Mouse (Mus musculus) bone marrow, adult 2 months (tissue): ENCODE results near the gene Sema4f.

ENCODE experiments used
- CTCF ChIP-seq: fragments of 200-500 bp; IDR thresholded peaks from 2 replicates; pipeline ENCODE4 v1.5.1; 2011; ENCODE audit warnings: low read length, control low read depth; ENCODE audit not compliant: control insufficient read depth, insufficient read depth
- POLR2A ChIP-seq: fragments of 200-500 bp; IDR thresholded peaks from 2 replicates; pipeline ENCODE4 v1.6.1; 2011; ENCODE audit warnings: low read depth, mild to moderate bottlenecking, control low read depth, low read length, borderline replicate concordance; ENCODE audit not compliant: control insufficient read depth

GRCm38 (mm10) chr6:82908034-82908433, 31.5 kb downstream of the Sema4f start:
- TF ChIP-seq CTCF = no peak
- TF ChIP-seq POLR2A = no peak
